Mouse (Mus musculus): Measurements from ENCODE around the gene Tpmt.

- TF ChIP-seq EP300 (IDR thresholded peaks at IDR 0.05; ENCODE audit: low read depth) (no peak), CTCF (IDR thresholded peaks at IDR 0.05; ENCODE audit: low read depth) (no peak)
Measured at GRCm38 (mm10) chr13:46990376-46991011, 54.0 kb downstream of the Tpmt start.

All from liver, postnatal 0 days (tissue).